Mouse (Mus musculus): ENCODE data around the gene Gm3233. TPM values are rescaled to one million over a fixed set of nuclear protein-coding genes. Genes with fewer than 3 reads are reported as not detected.
"Not testable (repeated sequence)": the region's sequence is repeated elsewhere in the genome, so short reads cannot be mapped to it uniquely, and the experiment has no call there.

The Gm3233 gene
- polyA plus RNA-seq, 1 experiment from 2014 or later = not detected

DNA sequence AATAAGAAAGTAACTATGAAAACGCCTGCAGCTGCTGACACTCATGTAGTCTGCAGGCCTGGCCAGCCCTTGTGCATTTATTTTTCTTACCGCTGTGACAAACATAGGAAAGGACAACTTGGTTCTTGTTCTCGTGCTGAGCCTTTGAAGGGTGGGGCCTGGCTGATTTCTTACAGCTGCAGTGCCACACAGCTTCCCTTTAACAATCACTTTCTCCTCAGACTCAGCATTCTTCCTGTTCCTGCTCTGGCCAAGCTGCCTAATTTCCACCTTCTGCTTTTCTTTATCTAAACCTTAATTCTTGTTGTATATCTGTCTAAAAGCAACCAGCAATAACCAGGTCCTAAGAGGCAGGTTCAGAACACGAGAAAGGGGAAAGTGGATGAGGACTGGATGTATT, 45.7 kb downstream of the Gm3233 start:
- H3K36me3 ChIP-seq (ENCODE audit: insufficient read depth, low read length) = no peaks in the 10 kb centered on the region

GRCm38 (mm10) chr10:77711157-77711556, 48.3 kb downstream of the Gm3233 start, which contains the start of gene Gm10024:
TSS of gene Gm10024 (plus strand) at chr10:77711457.
- H3K4me3 ChIP-seq (ENCODE audit: low read depth, low read length); H3K27ac ChIP-seq (ENCODE audit: low read length); H3K9me3 ChIP-seq (ENCODE audit: low read length); DNase-seq (ENCODE audit: low spot score); H3K9ac ChIP-seq (replicated peaks; ENCODE audit: low read depth); H3K27me3 ChIP-seq (replicated peaks; ENCODE audit: insufficient read depth, low read length); H3K4me1 ChIP-seq (ENCODE audit: insufficient read depth, low read depth, low read length); H3K36me3 ChIP-seq (ENCODE audit: insufficient read depth, low read length); ATAC-seq; H3K4me2 ChIP-seq (replicated peaks; ENCODE audit: low read depth, low read length): not testable (repeated sequence)

More for the DNA sequence above, 45.7 kb downstream of the Gm3233 start:
- no peak overlapping the region for H3K27ac ChIP-seq (ENCODE audit: low read length)
- H3K9ac ChIP-seq (replicated peaks; ENCODE audit: low read depth) = no peak overlapping the region
- no peaks in the 10 kb centered on the region for H3K4me1 ChIP-seq (ENCODE audit: insufficient read depth, low read depth, low read length)
- WGBS = 45% methylated on average over 4 of the region's 4 CpGs
- no peak overlapping the region for H3K4me2 ChIP-seq (replicated peaks; ENCODE audit: low read depth, low read length)
- no peaks in the 10 kb centered on the region for H3K27me3 ChIP-seq (replicated peaks; ENCODE audit: insufficient read depth, low read length)
- H3K9me3 ChIP-seq (ENCODE audit: low read length) = no peaks in the 10 kb centered on the region
- DNase-seq (ENCODE audit: low spot score) (no peak), ATAC-seq (no peak)
- TF ChIP-seq CTCF (IDR thresholded peaks at IDR 0.05) (no peak), EP300 (IDR thresholded peaks at IDR 0.05) (no peak)
- H3K4me3 ChIP-seq (ENCODE audit: low read depth, low read length) = no peak overlapping the region

DNA sequence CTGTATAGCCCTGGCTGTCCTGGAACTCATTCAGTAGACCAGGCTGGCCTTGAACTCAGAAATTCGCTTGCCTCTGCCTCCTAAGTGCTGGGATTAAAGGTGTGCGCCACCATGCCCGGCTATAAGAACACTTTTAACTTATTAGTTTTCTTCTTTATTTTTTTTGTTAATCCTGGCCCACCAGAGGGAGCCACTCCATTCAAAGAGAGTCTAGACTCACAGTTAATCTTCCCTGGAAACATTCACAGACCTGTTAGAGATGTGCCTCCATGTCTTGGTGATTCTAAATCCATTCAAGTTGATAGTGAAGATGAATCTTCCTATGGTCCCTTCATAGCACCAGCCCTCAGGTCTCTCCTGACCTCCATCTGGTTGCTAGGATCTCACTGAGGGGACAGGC, 49.7 kb downstream of the Gm3233 start:
- no peaks in the 10 kb centered on the region for H3K36me3 ChIP-seq (ENCODE audit: insufficient read depth, low read length)
- H3K4me1 ChIP-seq (ENCODE audit: insufficient read depth, low read depth, low read length) = no peaks in the 10 kb centered on the region
- no peak overlapping the region for H3K27ac ChIP-seq (ENCODE audit: low read length)
- no peak overlapping the region for H3K9ac ChIP-seq (replicated peaks; ENCODE audit: low read depth)
- DNase-seq (ENCODE audit: low spot score) (no peak), ATAC-seq (no peak)
- TF ChIP-seq CTCF (IDR thresholded peaks at IDR 0.05) = peak; percentile 26
- no peak for TF ChIP-seq EP300 (IDR thresholded peaks at IDR 0.05)
- no peaks in the 10 kb centered on the region for H3K27me3 ChIP-seq (replicated peaks; ENCODE audit: insufficient read depth, low read length)
- 63% methylated on average over 3 of the region's 3 CpGs for WGBS
- H3K4me2 ChIP-seq (replicated peaks; ENCODE audit: low read depth, low read length) = no peak overlapping the region
- H3K4me3 ChIP-seq (ENCODE audit: low read depth, low read length) = no peak overlapping the region
- no peaks in the 10 kb centered on the region for H3K9me3 ChIP-seq (ENCODE audit: low read length)

Other genes starting within 250 kb of the Gm3233 start
- gene Fam207a, start 243.9 kb downstream of the Gm3233 start, polyA plus RNA-seq (2015; fragmentation: Nextera tagmentation; extraction: Ambion mirVana) = 26.8 and 27.2 TPM in 2 replicates
- 19.1 and 21.1 TPM in 2 replicates for gene Itgb2, start 229.4 kb downstream of the Gm3233 start, polyA plus RNA-seq (2015; fragmentation: Nextera tagmentation; extraction: Ambion mirVana)
- 189 and 207 TPM in 2 replicates for gene Pttg1ip, start 178.0 kb downstream of the Gm3233 start, polyA plus RNA-seq (2015; fragmentation: Nextera tagmentation; extraction: Ambion mirVana)
- 185 and 209 TPM in 2 replicates for gene Sumo3, start 153.6 kb downstream of the Gm3233 start, polyA plus RNA-seq (2015; fragmentation: Nextera tagmentation; extraction: Ambion mirVana)
- 4.9 and 6.4 TPM in 2 replicates for gene Gm49325, start 153.5 kb downstream of the Gm3233 start, polyA plus RNA-seq (2015; fragmentation: Nextera tagmentation; extraction: Ambion mirVana)
- gene Ube2g2, start 137.4 kb downstream of the Gm3233 start, polyA plus RNA-seq (2015; fragmentation: Nextera tagmentation; extraction: Ambion mirVana) = 59.8 and 65.6 TPM in 2 replicates
- gene Tspear, start 73.1 kb downstream of the Gm3233 start, polyA plus RNA-seq (2015; fragmentation: Nextera tagmentation; extraction: Ambion mirVana) = 0.12 and 0.13 TPM in 2 replicates
- not detected in 2 replicates for gene Gm19402, start 68.9 kb downstream of the Gm3233 start, polyA plus RNA-seq (2015; fragmentation: Nextera tagmentation; extraction: Ambion mirVana)
- gene Gm9508, start 62.4 kb downstream of the Gm3233 start, polyA plus RNA-seq (2015; fragmentation: Nextera tagmentation; extraction: Ambion mirVana) = not detected in 2 replicates
- not detected in 2 replicates for gene Gm10272, start 53.1 kb downstream of the Gm3233 start, polyA plus RNA-seq (2015; fragmentation: Nextera tagmentation; extraction: Ambion mirVana)
- gene Gm10024, start 48.2 kb downstream of the Gm3233 start, polyA plus RNA-seq (2015; fragmentation: Nextera tagmentation; extraction: Ambion mirVana) = not detected in 2 replicates
- not detected in 2 replicates for gene Gm10142, start 43.9 kb downstream of the Gm3233 start, polyA plus RNA-seq (2015; fragmentation: Nextera tagmentation; extraction: Ambion mirVana)
- not detected in 2 replicates for gene Krtap12-1, start 39.1 kb downstream of the Gm3233 start, polyA plus RNA-seq (2015; fragmentation: Nextera tagmentation; extraction: Ambion mirVana)
- gene Gm10100, start 33.2 kb downstream of the Gm3233 start, polyA plus RNA-seq (2015; fragmentation: Nextera tagmentation; extraction: Ambion mirVana) = not detected in 2 replicates
- not detected in 2 replicates for gene Gm18596, start 17.0 kb downstream of the Gm3233 start, polyA plus RNA-seq (2015; fragmentation: Nextera tagmentation; extraction: Ambion mirVana)
- not detected in 2 replicates for gene Gm9736, start 8.3 kb downstream of the Gm3233 start, polyA plus RNA-seq (2015; fragmentation: Nextera tagmentation; extraction: Ambion mirVana)
- not detected in 2 replicates for gene Gm3238, start 11.6 kb upstream of the Gm3233 start, polyA plus RNA-seq (2015; fragmentation: Nextera tagmentation; extraction: Ambion mirVana)
- gene Gm7138, start 17.3 kb upstream of the Gm3233 start, polyA plus RNA-seq (2015; fragmentation: Nextera tagmentation; extraction: Ambion mirVana) = not detected in 2 replicates
- not detected in 2 replicates for gene Gm3250, start 22.9 kb upstream of the Gm3233 start, polyA plus RNA-seq (2015; fragmentation: Nextera tagmentation; extraction: Ambion mirVana)
- gene Gm7137, start 28.5 kb upstream of the Gm3233 start, polyA plus RNA-seq (2015; fragmentation: Nextera tagmentation; extraction: Ambion mirVana) = not detected in 2 replicates
- not detected in 2 replicates for gene Gm9639, start 35.4 kb upstream of the Gm3233 start, polyA plus RNA-seq (2015; fragmentation: Nextera tagmentation; extraction: Ambion mirVana)
- gene Gm19668, start 39.5 kb upstream of the Gm3233 start, polyA plus RNA-seq (2015; fragmentation: Nextera tagmentation; extraction: Ambion mirVana) = not detected in 2 replicates
- not detected in 2 replicates for gene Gm9507, start 52.2 kb upstream of the Gm3233 start, polyA plus RNA-seq (2015; fragmentation: Nextera tagmentation; extraction: Ambion mirVana)
- gene Gm2696, start 55.0 kb upstream of the Gm3233 start, polyA plus RNA-seq (2015; fragmentation: Nextera tagmentation; extraction: Ambion mirVana) = not detected in 2 replicates
- not detected in 2 replicates for gene Krtap10-4, start 67.4 kb upstream of the Gm3233 start, polyA plus RNA-seq (2015; fragmentation: Nextera tagmentation; extraction: Ambion mirVana)
- not detected in 2 replicates for gene Krtap10-10, start 76.3 kb upstream of the Gm3233 start, polyA plus RNA-seq (2015; fragmentation: Nextera tagmentation; extraction: Ambion mirVana)
- not detected in 2 replicates for gene Gm36176, start 87.1 kb upstream of the Gm3233 start, polyA plus RNA-seq (2015; fragmentation: Nextera tagmentation; extraction: Ambion mirVana)
- not detected in 2 replicates for gene Gm10318, start 93.2 kb upstream of the Gm3233 start, polyA plus RNA-seq (2015; fragmentation: Nextera tagmentation; extraction: Ambion mirVana)
- gene Gm3285, start 102.3 kb upstream of the Gm3233 start, polyA plus RNA-seq (2015; fragmentation: Nextera tagmentation; extraction: Ambion mirVana) = not detected in 2 replicates
- 1.2 and 1.6 TPM in 2 replicates for gene Lrrc3, start 142.9 kb upstream of the Gm3233 start, polyA plus RNA-seq (2015; fragmentation: Nextera tagmentation; extraction: Ambion mirVana)
- 0.52 and 0.74 TPM in 2 replicates for gene Trpm2, start 210.9 kb upstream of the Gm3233 start, polyA plus RNA-seq (2015; fragmentation: Nextera tagmentation; extraction: Ambion mirVana)
- 15.1 and 16.8 TPM in 2 replicates for gene 1810043G02Rik, start 218.8 kb upstream of the Gm3233 start, polyA plus RNA-seq (2015; fragmentation: Nextera tagmentation; extraction: Ambion mirVana)